Mouse (Mus musculus): ENCODE results near the gene Smco3.

- no peak for TF ChIP-seq CTCF (IDR thresholded peaks at IDR 0.05; ENCODE audit: borderline replicate concordance, insufficient read depth, low read length)
- no peak for TF ChIP-seq POLR2A (IDR thresholded peaks at IDR 0.05; ENCODE audit: low read depth, low read length)
These were observed 39.4 kb downstream of the Smco3 start for GRCm38 (mm10) chr6:136795850-136796249.

Measured in embryonic fibroblast, embryonic 13.5 days (primary cell).